Mouse (Mus musculus) intestine, embryonic 14.5 days (tissue): ENCODE results near the gene Csn1s2a. TPM values are rescaled to one million over a fixed set of nuclear protein-coding genes. Genes with fewer than 3 reads are reported as not detected.
"Not testable (repeated sequence)": the region's sequence is repeated elsewhere in the genome, so short reads cannot be mapped to it uniquely, and the experiment has no call there.

Source experiments
- ATAC-seq: fragments of 200-750 bp; cut with Nextera tagmentation; replicated peaks from 2 replicates; pipeline ENCODE4 v1.8.0; 2017; ENCODE audit warnings: low read depth, moderate number of reproducible peaks, moderate TSS enrichment, moderate library complexity; ENCODE audit not compliant: low FRiP score, low TSS enrichment
- DNase-seq: peaks from one replicate; pipeline ENCODE4 v3.0.0-alpha.2; 2018; ENCODE audit warnings: low spot score
- H3K27ac ChIP-seq: fragments of 300-500 bp; sonication (generic); 2 replicates; pipeline ENCODE4 v1.5.1; 2014; ENCODE audit warnings: low read depth, mild to moderate bottlenecking, control low read depth
- H3K27me3 ChIP-seq: fragments of 300-500 bp; sonication (generic); replicated peaks from 2 replicates; pipeline ENCODE4 v1.6.1; 2014; ENCODE audit warnings: low read length, control low read depth; ENCODE audit not compliant: control insufficient read depth, insufficient read depth
- H3K36me3 ChIP-seq: fragments of 300-500 bp; sonication (generic); 2 replicates; pipeline ENCODE4 v1.6.1; 2014; ENCODE audit warnings: low read length, control low read depth; ENCODE audit not compliant: control insufficient read depth, insufficient read depth
- H3K4me1 ChIP-seq: fragments of 300-500 bp; sonication (generic); replicated peaks from 2 replicates; pipeline ENCODE4 v1.6.1; 2014; ENCODE audit warnings: low read length, control low read depth, mixed read lengths; ENCODE audit not compliant: control insufficient read depth, insufficient read depth
- H3K4me2 ChIP-seq: fragments of 300-500 bp; sonication (generic); 2 replicates; pipeline ENCODE4 v1.6.1; 2014; ENCODE audit warnings: low read length
- H3K4me3 ChIP-seq: fragments of 300-500 bp; sonication (generic); 2 replicates; pipeline ENCODE4 v1.5.1; 2014; ENCODE audit warnings: low read depth, low read length, control low read depth, mixed read lengths
- H3K9ac ChIP-seq: fragments of 300-500 bp; sonication (generic); 2 replicates; pipeline ENCODE4 v1.6.1; 2014; ENCODE audit warnings: mild to moderate bottlenecking, low read length
- H3K9me3 ChIP-seq: fragments of 300-500 bp; sonication (generic); 2 replicates; pipeline ENCODE4 v1.6.1; 2016; ENCODE audit warnings: low read length, control low read depth; ENCODE audit not compliant: control insufficient read depth
- WGBS: fragments of 180-500 bp; shearing (Covaris S2); extraction: QIAGEN DNeasy Blood & Tissue Kit; methylation state at CpG from one replicate; pipeline ENCODE4 v1.1.7; 2014; 5-methylcytosine and 5-hydroxymethylcytosine counted together
- polyA plus RNA-seq: library from polyadenylated mRNA; unstranded; fragments of >200 nt; fragmentation: Nextera tagmentation; extraction: Ambion mirVana; gene quantifications from 2 replicates; pipeline ENCODE4 v1.2.1, GENCODE M21; 2014

The Csn1s2a gene
- not detected in 2 replicates for polyA plus RNA-seq

- Histone ChIP-seq H3K9me3 (no peaks in the 10 kb centered on the region), H3K4me3 (no peak within 1 kb of the TSS), H3K27me3 (no peaks in the 10 kb centered on the region), H3K4me2 (no peak within 1 kb of the TSS), H3K9ac (no peak within 1 kb of the TSS), H3K27ac (no peak within 1 kb of the TSS), H3K36me3 (no peaks in the 10 kb centered on the region), H3K4me1 (no peaks in the 10 kb centered on the region)
- 88% methylated on average over 1 of the region's 1 CpGs for whole genome bisulfite sequencing
- ATAC-seq (no peak), DNase-seq (no peak)
These were observed at the start of gene Csn1s2a for GRCm38 (mm10) chr5:87774267-87774666. Gene Csn1s2a (plus strand): TSS chr5:87774567.

DNA sequence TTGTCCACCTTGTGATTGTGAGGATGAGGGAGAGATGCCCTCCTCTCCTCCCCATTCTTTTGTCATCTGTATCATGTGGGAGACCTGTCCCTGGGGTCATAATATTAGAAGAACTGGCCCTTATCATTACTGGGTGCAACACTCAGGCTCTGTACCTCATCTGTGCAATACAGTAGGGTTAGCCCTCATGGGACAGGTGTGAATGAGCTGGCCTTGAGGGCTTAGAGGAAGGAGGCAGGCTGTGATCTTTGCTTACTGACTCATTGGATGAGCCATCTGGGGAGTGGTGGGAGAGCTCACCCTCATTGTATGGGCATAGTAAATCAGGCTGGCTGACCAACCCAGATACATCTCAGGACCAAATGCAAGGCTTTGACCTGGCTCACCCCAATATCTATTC is 39.5 kb upstream of the Csn1s2a start:
- no peaks in the 10 kb centered on the region for H3K27me3 ChIP-seq
- no peaks in the 10 kb centered on the region for H3K4me1 ChIP-seq
- DNase-seq (no peak), ATAC-seq (no peak)
- H3K9ac ChIP-seq, result no peak overlapping the region
- no peak overlapping the region for H3K4me2 ChIP-seq
- no peaks in the 10 kb centered on the region for H3K36me3 ChIP-seq
- H3K4me3 ChIP-seq, result no peak overlapping the region
- H3K27ac ChIP-seq, result no peak overlapping the region
- H3K9me3 ChIP-seq, result no peaks in the 10 kb centered on the region

DNA sequence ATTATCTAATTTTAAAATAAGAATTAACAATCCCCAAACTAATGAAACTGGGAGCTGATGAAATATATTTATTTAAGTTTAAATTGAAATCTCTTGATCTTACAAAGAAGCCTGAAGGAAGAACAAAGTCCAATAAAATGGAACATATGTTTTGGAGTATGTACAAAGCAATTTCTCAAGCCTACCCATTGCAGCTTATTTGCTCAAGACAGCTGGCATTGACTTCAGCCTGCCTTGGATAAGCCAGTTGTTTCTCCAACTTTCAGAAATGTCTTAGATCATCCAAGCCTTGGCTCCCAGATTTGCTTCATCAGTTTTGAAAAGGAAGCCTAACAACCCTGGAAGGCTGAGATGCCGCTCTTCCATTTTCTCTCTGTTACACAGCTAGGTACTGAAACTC is 20.9 kb upstream of the Csn1s2a start:
- Histone ChIP-seq H3K27ac (no peak overlapping the region), H3K36me3 (no peaks in the 10 kb centered on the region), H3K4me1 (no peaks in the 10 kb centered on the region), H3K9ac (no peak overlapping the region), H3K4me3 (no peak overlapping the region), H3K4me2 (no peak overlapping the region), H3K9me3 (no peaks in the 10 kb centered on the region), H3K27me3 (no peaks in the 10 kb centered on the region)
- no peak for ATAC-seq
- DNase-seq, result no peak
- 93% methylated on average over 1 of the region's 1 CpGs for WGBS

DNA sequence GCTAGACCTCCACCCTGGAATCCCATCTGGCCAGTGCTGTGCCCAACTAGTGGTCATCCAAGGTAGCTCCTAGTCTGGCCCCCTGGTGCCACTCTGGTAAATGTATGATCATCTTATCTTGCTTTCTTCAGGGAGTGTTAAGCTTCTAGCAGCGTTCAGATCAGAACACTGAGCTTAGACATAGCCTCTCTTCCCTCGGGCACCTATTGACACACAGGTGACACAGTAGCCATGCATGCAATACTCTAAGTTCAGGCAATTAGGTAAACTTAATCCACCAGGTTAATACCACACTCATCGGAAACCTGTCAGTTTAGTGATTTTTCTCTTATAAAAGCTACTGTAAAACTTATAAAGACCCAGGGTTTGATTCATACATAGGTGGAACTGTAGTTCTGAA is 9.8 kb upstream of the Csn1s2a start:
- WGBS, result 82% methylated on average over 3 of the region's 3 CpGs
- no peak overlapping the region for H3K4me2 ChIP-seq
- H3K27ac ChIP-seq, result no peak overlapping the region

DNA sequence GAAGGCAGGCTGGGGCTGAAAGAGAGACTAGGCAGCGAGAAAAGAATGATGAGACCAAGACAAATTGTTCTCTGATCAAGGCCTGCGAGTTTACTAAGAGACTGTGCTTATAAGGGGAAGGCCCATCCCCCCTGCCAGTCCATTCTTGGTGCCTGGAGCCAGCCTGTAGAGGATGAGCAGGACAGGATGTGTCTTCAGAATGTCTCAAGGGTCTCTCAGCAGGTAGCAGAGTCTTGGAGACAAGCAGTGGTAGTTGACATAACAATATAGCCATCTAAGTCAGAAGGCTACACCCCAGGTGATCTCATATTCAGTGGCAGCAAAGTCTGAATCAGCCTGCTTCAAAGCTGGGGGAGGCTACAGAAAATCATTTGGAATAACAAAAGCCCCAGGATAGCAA is 2.2 kb upstream of the Csn1s2a start:
- H3K27ac ChIP-seq, H3K9me3 ChIP-seq, H3K4me3 ChIP-seq, ATAC-seq, H3K4me2 ChIP-seq, DNase-seq, H3K9ac ChIP-seq, H3K36me3 ChIP-seq, H3K4me1 ChIP-seq, H3K27me3 ChIP-seq: not testable (repeated sequence)
- WGBS, result 36% methylated on average over 2 of the region's 2 CpGs

More for the DNA sequence above, 9.8 kb upstream of the Csn1s2a start:
- no peaks in the 10 kb centered on the region for H3K9me3 ChIP-seq
- H3K27me3 ChIP-seq, result no peaks in the 10 kb centered on the region
- no peak overlapping the region for H3K4me3 ChIP-seq
- no peak overlapping the region for H3K9ac ChIP-seq
- no peak for DNase-seq
- H3K36me3 ChIP-seq, result no peaks in the 10 kb centered on the region
- no peaks in the 10 kb centered on the region for H3K4me1 ChIP-seq
- no peak for ATAC-seq

- Histone ChIP-seq H3K27ac (no peak overlapping the region), H3K4me1 (no peaks in the 10 kb centered on the region), H3K4me3 (no peak overlapping the region), H3K9me3 (no peaks in the 10 kb centered on the region), H3K27me3 (no peaks in the 10 kb centered on the region), H3K9ac (no peak overlapping the region), H3K36me3 (no peaks in the 10 kb centered on the region), H3K4me2 (no peak overlapping the region)
- ATAC-seq (no peak), DNase-seq (no peak)
- 54% methylated on average over 4 of the region's 4 CpGs for WGBS
These were observed 8.4 kb downstream of the Csn1s2a start for GRCm38 (mm10) chr5:87782731-87783130.

- H3K9ac ChIP-seq, result no peak within 1 kb of the TSS
- H3K27ac ChIP-seq, result no peak within 1 kb of the TSS
- no peaks in the 10 kb centered on the region for H3K4me1 ChIP-seq
- no peak within 1 kb of the TSS for H3K4me2 ChIP-seq
- H3K27me3 ChIP-seq, result no peaks in the 10 kb centered on the region
- no peaks in the 10 kb centered on the region for H3K9me3 ChIP-seq
- ATAC-seq, result no peak
- no peak within 1 kb of the TSS for H3K4me3 ChIP-seq
- 63% methylated on average over 2 of the region's 2 CpGs for WGBS
- no peak for DNase-seq
- H3K36me3 ChIP-seq, result no peaks in the 10 kb centered on the region
These were observed 33.4 kb downstream of the Csn1s2a start, which contains the start of gene Csn1s2b for GRCm38 (mm10) chr5:87807782-87808181. Gene Csn1s2b (plus strand): TSS chr5:87808082.

- no peaks in the 10 kb centered on the region for H3K36me3 ChIP-seq
- DNase-seq (no peak), ATAC-seq (no peak)
- H3K27ac ChIP-seq, result no peak overlapping the region
- H3K4me1 ChIP-seq, result no peaks in the 10 kb centered on the region
- no peak overlapping the region for H3K9ac ChIP-seq
- H3K9me3 ChIP-seq, result no peaks in the 10 kb centered on the region
- H3K4me2 ChIP-seq, result no peak overlapping the region
- no peak overlapping the region for H3K4me3 ChIP-seq
- 63% methylated on average over 2 of the region's 2 CpGs for WGBS
- no peaks in the 10 kb centered on the region for H3K27me3 ChIP-seq
These were observed 34.9 kb downstream of the Csn1s2a start for GRCm38 (mm10) chr5:87809253-87809652.

DNA sequence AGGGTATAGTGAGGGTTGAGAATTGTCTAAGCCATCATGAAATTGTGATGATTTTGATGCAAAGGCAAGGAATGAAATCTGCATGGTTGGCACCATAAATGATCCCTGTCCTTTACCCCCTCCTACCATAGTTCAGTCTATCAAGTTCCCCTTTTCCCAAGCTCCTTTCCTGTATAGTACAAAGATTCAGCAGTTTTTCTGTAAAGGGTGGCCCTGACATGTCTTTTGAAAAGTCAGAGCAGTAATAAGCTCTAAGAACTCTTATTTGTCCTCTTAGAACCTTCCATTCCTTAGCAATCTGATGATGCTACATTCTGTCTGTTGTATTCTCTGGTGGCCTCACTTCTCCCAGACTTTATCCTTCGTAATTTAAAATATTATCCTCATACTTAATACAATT is 51.0 kb downstream of the Csn1s2a start, which contains the start of gene Prr27:
Gene Prr27, plus strand, starts transcription at position 301 of the 400 bp plus-strand sequence.
- DNase-seq (no peak), ATAC-seq (no peak)
- Histone ChIP-seq H3K36me3 (no peaks in the 10 kb centered on the region), H3K9me3 (no peaks in the 10 kb centered on the region), H3K9ac (no peak within 1 kb of the TSS), H3K4me1 (no peaks in the 10 kb centered on the region), H3K27me3 (no peaks in the 10 kb centered on the region), H3K4me2 (no peak within 1 kb of the TSS), H3K4me3 (no peak within 1 kb of the TSS), H3K27ac (no peak within 1 kb of the TSS)
- 50% methylated on average over 1 of the region's 1 CpGs for WGBS
